Mouse (Mus musculus) hindbrain, embryonic 13.5 days (tissue): ENCODE data around the gene Pdcd11. TPM values are rescaled to one million over a fixed set of nuclear protein-coding genes. Genes with fewer than 3 reads are reported as not detected.

Source experiments
- ATAC-seq: fragments of 200-750 bp; cut with Nextera tagmentation; 2 replicates; pipeline ENCODE4 v1.8.0; 2017; ENCODE audit warnings: moderate TSS enrichment; ENCODE audit not compliant: low FRiP score
- H3K27ac ChIP-seq: fragments of 300-500 bp; sonication (generic); 2 replicates; pipeline ENCODE4 v1.5.1; 2015; ENCODE audit warnings: inconsistent platforms, mild to moderate bottlenecking, moderate library complexity
- H3K27me3 ChIP-seq: fragments of 300-500 bp; sonication (generic); 2 replicates; pipeline ENCODE4 v1.6.1; 2015; ENCODE audit warnings: mild to moderate bottlenecking, inconsistent platforms
- H3K36me3 ChIP-seq: fragments of 300-500 bp; sonication (generic); 2 replicates; pipeline ENCODE4 v1.6.1; 2015; ENCODE audit warnings: mild to moderate bottlenecking, inconsistent platforms
- H3K4me1 ChIP-seq: fragments of 300-500 bp; sonication (generic); replicated peaks from 2 replicates; pipeline ENCODE4 v1.6.1; 2015; ENCODE audit warnings: inconsistent platforms
- H3K4me2 ChIP-seq: fragments of 300-500 bp; sonication (generic); 2 replicates; pipeline ENCODE4 v1.6.1; 2015; ENCODE audit warnings: inconsistent platforms, mild to moderate bottlenecking, moderate library complexity
- H3K4me3 ChIP-seq: fragments of 300-500 bp; sonication (generic); 2 replicates; pipeline ENCODE4 v1.5.1; 2015; ENCODE audit warnings: mild to moderate bottlenecking, inconsistent platforms
- H3K9ac ChIP-seq: fragments of 300-500 bp; sonication (generic); 2 replicates; pipeline ENCODE4 v1.6.1; 2015; ENCODE audit warnings: mild to moderate bottlenecking, inconsistent platforms
- H3K9me3 ChIP-seq: fragments of 300-500 bp; sonication (generic); 2 replicates; pipeline ENCODE4 v1.6.1; 2016; ENCODE audit warnings: inconsistent platforms
- WGBS: fragments of 180-500 bp; shearing (Covaris S2); methylation state at CpG from one replicate; pipeline ENCODE4 v1.1.7; 2015; 5-methylcytosine and 5-hydroxymethylcytosine counted together
- polyA plus RNA-seq: library from polyadenylated mRNA; unstranded; fragments of >200 nt; fragmentation: Nextera tagmentation; extraction: Ambion mirVana; gene quantifications from 2 replicates; pipeline ENCODE4 v1.2.1, GENCODE M21; 2015

Pdcd11 gene
- polyA plus RNA-seq, result 6.7 and 7.3 TPM in 2 replicates

DNA sequence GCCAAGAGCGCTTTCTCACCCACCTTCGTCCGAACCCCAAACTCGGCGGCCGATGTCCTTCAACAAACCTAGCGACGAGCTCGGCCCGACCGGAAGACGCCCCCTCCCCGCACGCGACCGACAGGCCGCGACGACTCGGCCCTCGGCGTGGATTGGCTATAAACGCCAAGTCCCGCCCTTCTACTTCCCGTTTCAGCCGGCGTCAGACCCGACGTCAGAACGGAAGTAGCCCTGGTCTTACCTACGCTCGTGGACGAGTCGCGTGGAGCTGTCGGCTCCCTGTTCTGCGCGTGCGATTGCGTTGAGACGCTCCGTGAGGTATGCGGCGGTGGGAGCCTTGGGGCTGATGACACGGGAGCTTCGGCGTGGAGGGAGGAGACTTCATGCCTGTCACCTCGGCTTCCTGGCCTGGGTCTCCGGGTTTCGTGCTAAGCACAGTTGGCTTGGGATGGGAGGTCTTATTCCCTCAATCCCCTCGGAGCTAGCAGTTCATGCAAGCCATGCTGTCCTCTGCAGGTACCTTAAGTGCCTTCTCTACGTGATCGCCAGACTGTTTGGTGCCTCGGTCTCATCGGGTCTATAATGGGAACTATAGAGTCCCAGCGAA is at the start of gene Pdcd11, which contains the start of gene Usmg5:
TSS of gene Pdcd11 (plus strand) at position 219 of the 607 bp plus-strand sequence.
TSS of gene Usmg5 (minus strand) at position 98 of the 607 bp plus-strand sequence.
- Histone ChIP-seq H3K27me3 (no peaks in the 10 kb centered on the region), H3K9ac (peak within 1 kb of the TSS; percentile 99), H3K4me1 (peaks cover 27% of the 10 kb centered on the region), H3K9me3 (no peaks in the 10 kb centered on the region), H3K27ac (peak within 1 kb of the TSS; percentile 90), H3K4me3 (peak within 1 kb of the TSS; percentile 98), H3K36me3 (peaks cover 28% of the 10 kb centered on the region), H3K4me2 (peak within 1 kb of the TSS; percentile 75)
- peak; percentile 100 for ATAC-seq
- under 1% methylated on average over 56 of the region's 56 CpGs for WGBS

DNA sequence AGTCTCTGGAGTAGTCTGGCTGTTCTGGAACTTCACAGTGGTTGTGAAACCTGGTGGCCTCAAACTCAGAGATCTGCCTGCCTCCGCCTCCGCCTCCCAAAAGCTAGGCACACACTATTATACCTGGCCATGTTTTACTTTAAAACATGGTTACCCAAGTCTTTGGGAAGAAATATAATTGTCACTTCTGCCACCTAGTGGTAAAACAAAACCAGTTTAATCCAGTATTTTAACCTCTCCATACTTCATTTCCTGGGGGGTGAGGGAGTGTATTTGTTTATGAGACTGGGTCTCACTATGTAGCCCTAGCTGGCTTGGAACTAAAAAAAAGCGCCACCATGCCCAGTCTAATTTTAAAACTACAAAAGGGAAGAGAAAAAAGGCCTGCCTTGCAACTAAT is 47.0 kb upstream of the Pdcd11 start:
- H3K9me3 ChIP-seq, result no peaks in the 10 kb centered on the region
- ATAC-seq, result no peak
- no peak overlapping the region for H3K4me3 ChIP-seq
- no peak overlapping the region for H3K4me2 ChIP-seq
- no peak overlapping the region for H3K27ac ChIP-seq
- H3K36me3 ChIP-seq, result peaks cover 69% of the 10 kb centered on the region
- no peaks in the 10 kb centered on the region for H3K27me3 ChIP-seq
- peaks cover 4% of the 10 kb centered on the region for H3K4me1 ChIP-seq
- WGBS, result 91% methylated on average over 3 of the region's 3 CpGs
- H3K9ac ChIP-seq, result no peak overlapping the region

DNA sequence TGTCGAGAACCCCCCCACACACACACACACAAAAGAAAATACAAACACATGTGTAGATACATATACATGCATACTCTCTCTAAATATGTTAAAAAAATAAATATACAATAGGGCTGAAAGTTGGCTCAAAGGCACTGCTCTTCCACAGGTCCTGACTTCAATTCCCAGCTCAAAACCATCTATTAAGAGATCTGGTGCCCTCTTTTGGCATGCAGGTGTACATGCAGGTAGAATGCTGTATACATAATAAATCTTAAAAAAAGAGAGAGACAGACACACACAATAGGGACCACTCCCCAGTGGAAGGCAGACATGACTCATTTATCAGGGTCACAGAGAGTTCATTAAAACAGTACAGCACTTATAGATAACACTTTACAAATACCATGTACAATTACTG is 44.2 kb upstream of the Pdcd11 start:
- Histone ChIP-seq H3K27me3 (no peaks in the 10 kb centered on the region), H3K27ac (no peak overlapping the region), H3K4me1 (peaks cover 21% of the 10 kb centered on the region), H3K4me3 (no peak overlapping the region), H3K9me3 (no peaks in the 10 kb centered on the region), H3K36me3 (peaks cover 44% of the 10 kb centered on the region), H3K4me2 (no peak overlapping the region), H3K9ac (no peak overlapping the region)
- WGBS, result 95% methylated on average over 1 of the region's 1 CpGs
- no peak for ATAC-seq

DNA sequence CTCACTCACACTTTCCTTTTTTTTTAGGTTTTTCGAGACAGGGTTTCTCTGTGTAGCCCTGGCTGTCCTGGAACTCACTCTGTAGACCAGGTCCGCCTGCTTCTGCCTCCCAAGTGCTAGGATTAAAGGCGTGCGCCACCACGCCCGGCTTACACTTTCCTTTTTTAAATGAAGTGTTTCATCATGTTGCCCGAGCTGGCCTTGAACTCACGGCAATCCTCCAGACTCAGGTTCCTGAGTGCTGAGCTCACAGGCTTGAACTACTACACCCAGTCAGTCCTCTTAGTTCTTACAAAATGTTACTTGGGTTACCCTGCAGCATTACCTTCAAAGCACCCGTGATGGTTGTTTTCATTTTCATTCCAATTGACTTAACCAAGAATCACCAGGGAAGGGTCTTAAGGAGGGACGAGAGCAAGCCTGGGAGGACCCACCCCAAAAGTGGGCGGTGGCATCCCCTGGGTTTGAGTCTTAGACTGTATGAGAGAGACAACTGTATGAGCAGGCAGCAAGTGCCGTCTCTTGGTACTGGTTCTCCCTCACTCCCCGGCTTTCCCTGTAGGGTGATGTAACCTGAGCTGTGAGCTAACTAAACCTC is 43.2 kb upstream of the Pdcd11 start:
- no peaks in the 10 kb centered on the region for H3K27me3 ChIP-seq
- peaks cover 21% of the 10 kb centered on the region for H3K4me1 ChIP-seq
- no peaks in the 10 kb centered on the region for H3K9me3 ChIP-seq
- H3K4me2 ChIP-seq, result no peak overlapping the region
- ATAC-seq, result no peak
- no peak overlapping the region for H3K9ac ChIP-seq
- H3K36me3 ChIP-seq, result peaks cover 39% of the 10 kb centered on the region
- 93% methylated on average over 13 of the region's 13 CpGs for WGBS
- no peak overlapping the region for H3K27ac ChIP-seq
- H3K4me3 ChIP-seq, result no peak overlapping the region

DNA sequence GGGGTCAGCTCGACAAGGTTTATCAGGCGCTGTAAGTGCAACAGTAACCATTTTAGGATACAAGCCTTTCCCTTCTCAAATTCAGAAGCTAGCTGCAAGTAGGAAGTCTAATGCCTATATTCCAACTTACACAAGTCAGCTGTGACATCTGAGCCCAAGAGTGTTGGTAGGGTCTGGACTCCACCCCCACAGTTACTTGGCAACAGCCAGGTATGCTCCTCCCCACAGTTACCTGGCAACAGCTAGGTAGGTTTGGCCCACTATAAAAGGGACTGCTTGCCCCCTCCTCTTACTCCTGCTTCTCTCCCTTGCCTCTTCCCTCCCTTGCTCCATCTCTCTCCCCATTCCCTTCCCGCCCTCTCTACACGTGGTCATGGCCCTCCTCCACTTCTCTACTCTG is 41.5 kb upstream of the Pdcd11 start:
- no peak for ATAC-seq
- H3K36me3 ChIP-seq, result peaks cover 35% of the 10 kb centered on the region
- no peak overlapping the region for H3K27ac ChIP-seq
- 65% methylated on average over 4 of the region's 4 CpGs for WGBS
- H3K4me3 ChIP-seq, result 0 out of 2 replicates have a peak overlapping the region, but pooled peaks have one; percentile 88
- peak overlapping the region; percentile 92; the same call in 1 of the 2 replicates for H3K9ac ChIP-seq
- no peaks in the 10 kb centered on the region for H3K27me3 ChIP-seq
- H3K4me1 ChIP-seq, result peaks cover 21% of the 10 kb centered on the region
- peak overlapping the region; percentile 74 for H3K4me2 ChIP-seq
- H3K9me3 ChIP-seq, result no peaks in the 10 kb centered on the region

DNA sequence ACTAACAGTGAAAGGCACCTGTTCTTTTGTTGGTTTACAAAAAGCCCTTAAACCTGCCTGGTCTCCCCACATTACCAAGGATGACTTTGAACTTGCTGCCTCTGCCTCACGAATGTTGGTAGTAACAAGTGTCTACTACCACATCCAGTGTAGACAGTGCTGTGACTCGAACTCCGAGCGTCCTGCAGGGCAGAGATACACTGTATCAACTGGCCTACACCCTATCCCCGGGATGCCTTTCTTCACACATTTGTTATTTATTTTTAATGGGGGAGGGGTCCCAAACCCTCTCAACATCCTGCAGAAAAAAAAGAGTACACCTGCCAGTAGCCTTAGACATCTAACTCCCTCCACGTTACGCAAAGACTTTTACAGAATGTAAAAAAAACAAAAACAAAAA is 40.7 kb upstream of the Pdcd11 start:
- H3K27ac ChIP-seq, result peak overlapping the region; percentile 96
- peak overlapping the region; percentile 88 for H3K4me3 ChIP-seq
- H3K9me3 ChIP-seq, result no peaks in the 10 kb centered on the region
- 13% methylated on average over 7 of the region's 7 CpGs for WGBS
- peaks cover 21% of the 10 kb centered on the region for H3K4me1 ChIP-seq
- peak overlapping the region; percentile 92 for H3K9ac ChIP-seq
- no peak for ATAC-seq
- peaks cover 31% of the 10 kb centered on the region for H3K36me3 ChIP-seq
- peak overlapping the region; percentile 74 for H3K4me2 ChIP-seq
- H3K27me3 ChIP-seq, result no peaks in the 10 kb centered on the region

DNA sequence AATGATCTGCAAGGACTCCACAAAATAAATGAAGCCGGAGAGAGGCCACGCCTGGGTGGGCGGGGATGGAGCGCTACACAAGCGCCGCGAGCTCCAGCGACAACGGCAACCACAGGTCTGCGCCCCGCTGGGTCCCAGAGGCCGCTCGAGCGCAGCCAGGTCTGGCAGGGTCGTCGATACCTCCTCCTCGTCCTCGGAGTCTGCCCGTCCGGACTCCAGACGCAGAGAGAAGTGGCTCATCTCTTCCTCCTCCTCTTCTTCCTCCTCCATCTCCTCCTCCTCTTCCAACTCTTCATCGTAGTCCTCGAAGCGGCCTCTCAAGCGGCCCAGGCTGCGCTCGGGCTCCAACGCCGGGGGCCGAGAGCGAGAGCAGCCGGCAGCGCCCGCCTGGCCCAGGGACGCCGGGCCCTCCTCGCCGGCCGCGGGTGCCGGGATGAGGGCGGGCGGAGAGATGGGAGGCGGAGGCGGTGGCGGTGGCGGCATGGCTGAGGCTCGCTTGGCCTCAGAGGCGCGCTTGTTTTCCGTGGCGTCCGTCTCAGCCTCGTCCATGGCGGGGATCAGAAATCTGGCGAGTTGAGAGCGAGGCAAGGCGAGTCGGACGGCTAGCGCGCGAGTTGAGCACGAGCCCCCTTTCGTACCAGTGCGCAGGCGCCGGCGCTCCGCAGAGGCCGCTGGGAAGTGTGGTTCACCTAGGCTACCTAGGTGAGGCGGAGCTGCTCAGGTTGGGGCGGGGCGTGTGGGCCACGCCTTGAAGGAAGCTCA is 40.1 kb upstream of the Pdcd11 start, which contains the start of gene Pcgf6:
TSS of gene Pcgf6 (minus strand) at position 636 of the 762 bp plus-strand sequence.
- peak; percentile 93 for ATAC-seq
- Histone ChIP-seq H3K27ac (peak within 1 kb of the TSS; percentile 96), H3K4me2 (peak within 1 kb of the TSS; percentile 74), H3K9ac (peak within 1 kb of the TSS; percentile 92), H3K27me3 (no peaks in the 10 kb centered on the region), H3K4me1 (peaks cover 21% of the 10 kb centered on the region), H3K9me3 (no peaks in the 10 kb centered on the region), H3K36me3 (peaks cover 27% of the 10 kb centered on the region), H3K4me3 (peak within 1 kb of the TSS; percentile 88)
- WGBS, result under 1% methylated on average over 75 of the region's 75 CpGs

DNA sequence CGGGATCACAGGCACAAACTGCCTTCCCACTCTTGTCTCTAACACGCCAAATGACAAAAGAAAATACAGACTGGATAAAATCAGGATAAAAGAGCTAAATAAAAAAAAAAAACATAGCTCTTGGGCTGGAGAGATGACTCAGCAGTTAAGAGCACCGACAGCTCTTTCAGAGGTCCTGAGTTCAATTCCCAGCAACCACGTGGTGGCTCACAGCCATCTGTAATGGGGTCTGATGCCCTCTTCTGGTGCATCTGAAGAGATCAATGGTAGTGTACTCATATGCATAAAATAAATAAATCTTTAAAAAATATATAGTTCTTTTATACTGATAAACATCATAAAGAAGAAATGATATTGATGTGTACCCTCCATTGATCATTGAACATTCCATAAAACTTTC is 37.6 kb upstream of the Pdcd11 start:
- no peak for ATAC-seq
- 80% methylated on average over 4 of the region's 4 CpGs for WGBS
- no peak overlapping the region for H3K4me2 ChIP-seq

DNA sequence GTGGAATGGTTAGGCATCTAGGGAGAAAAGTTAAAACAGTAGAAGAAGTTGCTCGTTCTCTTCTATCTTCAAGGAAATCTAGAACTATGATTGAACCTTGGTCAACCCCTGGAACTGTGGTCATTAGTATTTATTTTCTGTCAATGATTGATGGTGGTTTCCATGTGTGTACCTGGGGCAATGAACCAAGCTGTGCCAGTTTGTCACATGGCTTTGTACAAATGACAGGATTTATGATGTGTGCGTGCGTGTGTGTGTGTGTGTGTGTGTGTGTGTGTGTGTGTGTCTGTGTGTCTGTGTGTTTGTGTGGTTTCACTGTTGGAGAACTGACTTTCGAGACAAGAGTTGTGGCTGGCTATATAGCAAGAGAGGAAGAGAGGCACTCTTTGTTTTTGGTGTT is 37.1 kb upstream of the Pdcd11 start:
- Histone ChIP-seq H3K4me1 (peaks cover 17% of the 10 kb centered on the region), H3K9me3 (no peaks in the 10 kb centered on the region), H3K27me3 (no peaks in the 10 kb centered on the region), H3K9ac (no peak overlapping the region), H3K4me3 (no peak overlapping the region), H3K27ac (no peak overlapping the region), H3K4me2 (no peak overlapping the region), H3K36me3 (no peaks in the 10 kb centered on the region)
- no peak for ATAC-seq
- WGBS, result 92% methylated on average over 4 of the region's 4 CpGs

More for the DNA sequence above, 37.6 kb upstream of the Pdcd11 start:
- H3K36me3 ChIP-seq, result peaks cover 3% of the 10 kb centered on the region; the same call in 1 of the 2 replicates
- no peak overlapping the region for H3K9ac ChIP-seq
- no peak overlapping the region for H3K4me3 ChIP-seq
- H3K27me3 ChIP-seq, result no peaks in the 10 kb centered on the region
- H3K9me3 ChIP-seq, result no peaks in the 10 kb centered on the region
- peaks cover 21% of the 10 kb centered on the region for H3K4me1 ChIP-seq
- no peak overlapping the region for H3K27ac ChIP-seq

DNA sequence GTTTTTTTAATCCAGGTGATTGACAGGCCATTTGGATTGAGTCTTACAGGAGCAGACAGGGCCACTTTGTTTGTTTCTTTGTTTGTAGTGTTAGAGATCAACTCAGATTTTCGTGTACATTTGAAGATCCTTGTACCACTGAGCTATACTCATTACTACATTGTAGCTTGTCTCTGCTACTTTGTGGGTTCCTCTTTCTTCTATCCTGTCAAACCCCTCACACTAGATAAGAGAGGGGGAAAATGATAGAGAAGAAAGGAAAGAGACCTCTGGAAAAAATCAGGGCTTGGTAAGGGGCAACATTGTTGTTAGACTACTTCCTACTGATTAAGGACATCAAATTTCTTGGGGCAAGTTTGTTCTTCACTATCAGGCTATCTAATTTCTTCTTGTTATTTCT is 32.9 kb upstream of the Pdcd11 start:
- 66% methylated on average over 1 of the region's 1 CpGs for WGBS
- Histone ChIP-seq H3K27me3 (no peaks in the 10 kb centered on the region), H3K4me3 (no peak overlapping the region), H3K4me1 (no peaks in the 10 kb centered on the region), H3K27ac (no peak overlapping the region), H3K9ac (no peak overlapping the region), H3K9me3 (no peaks in the 10 kb centered on the region), H3K36me3 (no peaks in the 10 kb centered on the region), H3K4me2 (no peak overlapping the region)
- ATAC-seq, result no peak

DNA sequence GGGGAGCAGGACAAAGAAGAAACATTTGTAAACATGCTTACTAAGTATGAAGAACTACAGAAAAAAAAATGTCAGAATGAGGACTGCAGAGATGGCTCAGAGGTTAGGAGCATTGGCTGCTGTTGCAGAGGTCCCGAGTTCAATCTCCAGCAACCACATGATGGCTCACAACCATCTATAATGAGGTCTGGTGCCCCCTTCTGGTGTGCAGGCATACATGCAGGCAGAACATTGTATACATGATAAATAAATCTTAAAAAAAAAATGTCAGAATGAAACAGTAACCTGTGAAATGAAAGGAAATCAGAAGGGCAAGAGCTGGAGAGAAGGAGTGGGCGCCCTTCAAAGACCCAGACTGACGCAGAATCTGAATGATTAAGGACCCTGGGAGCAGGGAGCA is 24.7 kb upstream of the Pdcd11 start:
- Histone ChIP-seq H3K9ac (no peak overlapping the region), H3K4me1 (peaks cover 11% of the 10 kb centered on the region), H3K4me2 (no peak overlapping the region), H3K27ac (no peak overlapping the region), H3K4me3 (no peak overlapping the region), H3K27me3 (no peaks in the 10 kb centered on the region), H3K36me3 (peaks cover 1% of the 10 kb centered on the region; the same call in 1 of the 2 replicates), H3K9me3 (no peaks in the 10 kb centered on the region)
- 84% methylated on average over 3 of the region's 3 CpGs for WGBS
- ATAC-seq, result no peak

DNA sequence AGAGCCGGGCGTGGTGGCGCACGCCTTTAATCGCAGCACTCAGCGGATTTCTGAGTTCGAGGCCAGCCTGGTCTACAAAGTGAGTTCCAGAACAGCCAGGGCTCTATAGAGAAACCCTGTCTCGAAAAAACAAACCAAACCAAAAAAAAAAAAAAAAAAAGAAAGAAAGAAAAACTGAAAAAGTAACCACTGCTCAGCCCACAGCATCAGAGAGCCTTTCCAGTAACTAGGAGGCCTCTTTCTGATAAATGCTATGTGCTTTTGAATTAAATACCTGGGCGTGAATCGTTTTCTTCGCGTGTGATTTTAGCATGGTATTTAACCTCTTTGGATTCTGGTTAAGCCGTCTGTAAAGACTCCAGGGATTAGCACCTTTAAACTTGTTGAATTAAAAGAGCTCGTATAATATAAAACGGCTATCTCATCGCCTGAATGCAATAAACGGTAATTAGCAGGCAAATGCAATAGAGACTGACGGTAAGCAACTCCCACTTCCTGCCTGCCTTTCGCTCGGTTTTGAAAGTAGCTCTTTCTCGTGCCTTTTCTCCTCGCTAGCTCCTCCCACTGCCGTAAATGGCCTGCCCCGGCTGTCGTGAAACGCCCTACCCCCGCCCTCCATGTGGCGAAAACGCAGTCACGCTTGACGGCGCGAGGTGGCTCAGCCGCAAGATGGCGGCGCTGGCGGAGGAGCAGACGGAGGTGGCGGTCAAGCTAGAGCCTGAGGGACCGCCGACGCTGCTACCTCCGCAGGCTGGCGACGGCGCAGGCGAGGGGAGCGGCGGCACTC is 23.3 kb upstream of the Pdcd11 start, which contains the start of gene Taf5:
TSS of gene Taf5 (plus strand) at position 651 of the 787 bp plus-strand sequence.
- ATAC-seq, result peak; percentile 85

More for the DNA sequence above, 23.3 kb upstream of the Pdcd11 start, which contains the start of gene Taf5:
- Histone ChIP-seq H3K9ac (peak within 1 kb of the TSS; percentile 98), H3K4me1 (peaks cover 11% of the 10 kb centered on the region), H3K36me3 (peaks cover 16% of the 10 kb centered on the region), H3K4me2 (peak within 1 kb of the TSS; percentile 70), H3K4me3 (peak within 1 kb of the TSS; percentile 99), H3K27ac (peak within 1 kb of the TSS; percentile 93), H3K27me3 (no peaks in the 10 kb centered on the region), H3K9me3 (no peaks in the 10 kb centered on the region)
- 12% methylated on average over 40 of the region's 49 CpGs for WGBS
